Mouse (Mus musculus) cerebellum, adult 11 months (tissue): ENCODE measurements around the gene Dnhd1.
"Not testable (repeated sequence)": the region's sequence is repeated elsewhere in the genome, so short reads cannot be mapped to it uniquely, and the experiment has no call there.

ENCODE experiments used
- DNase-seq: peaks from one replicate; pipeline ENCODE4 v3.0.0; 2022

Dnhd1 gene

DNA sequence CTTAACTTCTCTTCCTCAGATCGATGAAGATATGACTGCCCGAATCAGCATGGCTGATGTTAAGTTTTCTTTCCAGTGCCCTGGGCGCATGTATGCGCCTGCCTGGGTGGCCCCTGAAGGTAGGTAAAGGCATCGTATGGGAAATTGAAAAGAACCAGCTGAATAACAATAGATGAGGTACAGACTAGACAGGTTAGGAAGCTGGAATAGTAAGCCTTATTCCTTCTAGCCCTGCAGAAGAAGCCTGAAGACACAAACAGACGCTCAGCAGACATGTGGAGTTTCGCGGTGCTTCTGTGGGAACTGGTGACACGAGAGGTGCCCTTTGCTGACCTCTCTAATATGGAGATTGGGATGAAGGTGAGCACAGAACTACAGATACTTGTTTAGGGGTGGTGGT, 91.4 kb downstream of the Dnhd1 start:
- no peak for DNase-seq

DNA sequence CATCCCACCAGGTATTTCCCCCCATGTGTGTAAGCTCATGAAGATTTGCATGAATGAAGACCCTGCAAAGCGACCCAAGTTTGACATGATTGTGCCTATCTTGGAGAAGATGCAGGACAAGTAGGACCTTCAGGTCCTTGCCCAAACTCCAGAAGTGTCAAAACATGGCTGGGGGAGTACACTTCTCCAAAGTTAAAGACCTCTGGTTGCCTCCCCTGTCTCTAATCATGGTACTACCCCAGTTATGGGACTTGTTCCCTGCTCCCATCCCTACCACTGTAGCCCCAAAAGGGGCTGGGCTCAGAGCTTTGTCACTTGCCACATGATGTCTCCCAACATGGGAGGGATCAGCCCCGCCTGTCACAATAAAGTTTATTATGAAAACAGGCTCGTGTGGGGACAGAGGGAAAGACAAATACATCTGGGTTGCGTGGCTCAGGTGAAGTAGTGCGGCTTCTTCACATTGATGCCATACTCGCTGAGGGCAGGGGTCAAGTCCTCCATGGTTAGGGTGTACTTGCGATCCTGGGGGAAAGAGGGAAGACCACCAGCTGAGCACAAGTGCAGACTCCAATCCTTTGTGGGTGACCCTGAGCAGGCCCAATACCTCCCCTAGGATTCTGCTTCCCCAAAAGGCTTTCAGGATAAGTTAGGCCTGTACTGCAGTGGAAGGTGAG, 92.0 kb downstream of the Dnhd1 start:
- DNase-seq, result not testable (repeated sequence)

DNA sequence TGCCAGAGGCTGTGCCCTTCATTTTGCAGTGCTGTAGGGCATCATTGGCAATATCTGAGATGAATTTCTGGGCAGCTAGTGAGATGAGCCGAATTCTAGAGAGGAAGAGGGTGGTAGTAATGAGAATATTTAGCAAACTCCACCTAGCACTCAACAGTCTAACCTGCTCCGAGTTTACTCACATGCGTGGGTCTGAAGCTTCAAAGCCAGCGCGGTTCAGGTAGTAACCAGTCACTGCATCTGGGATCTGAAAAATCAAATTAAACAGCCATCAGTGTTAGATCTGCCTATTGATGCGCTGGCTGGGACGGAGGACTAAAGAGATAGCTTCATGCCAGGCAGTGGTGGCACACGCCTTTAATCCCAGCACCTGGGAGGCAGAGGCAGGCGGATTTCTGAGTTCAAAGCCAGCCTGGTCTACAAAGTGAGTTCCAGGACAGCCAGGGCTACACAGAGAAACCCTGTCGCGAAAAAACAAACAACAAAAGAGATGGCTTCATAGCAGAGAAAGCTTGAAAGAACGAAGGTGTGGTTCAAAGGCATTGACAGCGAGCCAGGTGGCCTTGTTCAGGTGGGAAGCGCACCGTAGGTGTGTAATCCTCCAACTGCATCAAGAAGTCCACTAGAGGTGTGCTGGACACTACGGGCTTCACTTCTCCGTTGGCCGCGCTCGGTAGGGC, 92.8 kb downstream of the Dnhd1 start:
- DNase-seq, result not testable (repeated sequence)

DNA sequence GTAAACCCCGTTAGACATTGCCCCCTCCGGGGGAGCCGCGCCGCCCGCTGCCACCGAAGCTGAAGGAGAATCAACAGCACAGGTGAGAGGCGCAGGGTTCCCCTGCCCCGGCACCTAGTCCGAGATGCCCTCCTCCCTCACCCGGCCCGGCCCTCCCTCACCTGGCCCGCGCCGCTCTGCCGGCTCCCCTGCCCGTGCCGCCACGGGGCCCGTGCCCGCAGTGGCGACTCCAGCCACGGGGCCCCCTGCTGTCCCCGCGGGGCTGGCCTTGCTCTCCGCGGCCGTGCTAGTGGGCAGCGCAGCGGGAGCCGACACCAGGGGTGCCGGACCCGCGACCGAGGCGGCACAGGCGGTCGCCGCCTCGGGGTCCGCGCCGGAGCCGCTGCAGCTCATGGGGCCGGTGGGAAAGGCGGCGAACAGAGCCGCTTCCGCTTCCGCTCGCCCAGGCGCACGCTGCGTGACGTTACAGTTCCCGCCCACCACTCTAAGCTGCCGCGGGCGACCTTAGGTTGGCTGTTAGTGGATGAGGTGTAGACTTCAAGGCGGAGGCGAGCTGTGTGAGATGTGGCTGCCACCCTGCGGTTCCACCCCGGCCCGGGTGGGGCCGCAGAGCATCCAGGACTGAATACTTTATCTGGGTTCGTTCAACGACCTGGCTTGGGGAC, 93.4 kb downstream of the Dnhd1 start, which contains the start of gene Taf10:
TSS of gene Taf10 (minus strand) at position 436 of the 665 bp plus-strand sequence.
- DNase-seq, result peak; percentile 78

- no peak for DNase-seq
Measured at GRCm38 (mm10) chr7:105747776-105748175, 97.1 kb downstream of the Dnhd1 start.

- DNase-seq, result peak; percentile 91
Measured at GRCm38 (mm10) chr7:105751491-105752433, 101.1 kb downstream of the Dnhd1 start, which contains the start of gene Tpp1. Gene Tpp1 (minus strand): TSS chr7:105752235.

DNA sequence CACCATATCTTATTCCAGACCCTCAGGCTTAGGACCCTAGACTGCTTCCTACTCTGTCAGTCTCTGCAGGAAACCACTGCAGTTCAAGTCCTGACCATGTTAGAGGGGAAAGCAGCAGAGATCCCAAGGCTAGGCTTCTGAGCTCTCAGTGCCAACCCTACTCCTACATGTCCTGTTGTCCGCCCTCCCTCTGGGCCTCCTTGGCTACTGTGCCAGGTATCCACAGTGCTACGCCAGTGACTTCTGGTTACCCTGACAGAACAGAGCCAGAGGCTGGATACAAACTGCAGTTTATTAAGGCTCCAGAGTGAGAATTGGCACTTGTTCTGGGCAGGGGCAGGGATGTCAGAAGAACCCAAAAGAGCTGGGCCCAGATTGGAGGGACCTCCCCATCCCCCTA, 102.1 kb downstream of the Dnhd1 start:
- peak; percentile 46 for DNase-seq

DNA sequence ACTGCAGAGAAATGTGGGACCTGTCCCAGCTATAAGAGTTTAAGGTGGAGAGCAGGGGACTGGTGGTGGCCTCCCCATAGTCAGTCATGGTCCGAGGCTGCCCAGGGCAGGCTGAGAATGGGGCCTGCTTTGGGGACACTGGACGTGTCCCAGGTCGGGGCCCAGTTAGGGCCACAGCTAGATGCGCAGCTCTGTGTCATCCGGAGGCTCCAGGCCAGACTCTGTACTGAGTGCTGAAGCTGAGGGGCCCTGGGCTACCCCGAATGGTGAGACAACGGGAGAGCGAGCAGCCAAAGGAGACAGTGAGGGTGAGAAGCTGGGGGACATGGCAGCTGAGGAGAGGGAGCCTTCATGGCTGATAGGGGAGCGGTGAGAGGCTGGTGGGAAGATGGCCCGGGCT, 102.7 kb downstream of the Dnhd1 start:
- no peak for DNase-seq

GRCm38 (mm10) chr7:105761813-105762484, 111.3 kb downstream of the Dnhd1 start:
- DNase-seq, result no peak

DNA sequence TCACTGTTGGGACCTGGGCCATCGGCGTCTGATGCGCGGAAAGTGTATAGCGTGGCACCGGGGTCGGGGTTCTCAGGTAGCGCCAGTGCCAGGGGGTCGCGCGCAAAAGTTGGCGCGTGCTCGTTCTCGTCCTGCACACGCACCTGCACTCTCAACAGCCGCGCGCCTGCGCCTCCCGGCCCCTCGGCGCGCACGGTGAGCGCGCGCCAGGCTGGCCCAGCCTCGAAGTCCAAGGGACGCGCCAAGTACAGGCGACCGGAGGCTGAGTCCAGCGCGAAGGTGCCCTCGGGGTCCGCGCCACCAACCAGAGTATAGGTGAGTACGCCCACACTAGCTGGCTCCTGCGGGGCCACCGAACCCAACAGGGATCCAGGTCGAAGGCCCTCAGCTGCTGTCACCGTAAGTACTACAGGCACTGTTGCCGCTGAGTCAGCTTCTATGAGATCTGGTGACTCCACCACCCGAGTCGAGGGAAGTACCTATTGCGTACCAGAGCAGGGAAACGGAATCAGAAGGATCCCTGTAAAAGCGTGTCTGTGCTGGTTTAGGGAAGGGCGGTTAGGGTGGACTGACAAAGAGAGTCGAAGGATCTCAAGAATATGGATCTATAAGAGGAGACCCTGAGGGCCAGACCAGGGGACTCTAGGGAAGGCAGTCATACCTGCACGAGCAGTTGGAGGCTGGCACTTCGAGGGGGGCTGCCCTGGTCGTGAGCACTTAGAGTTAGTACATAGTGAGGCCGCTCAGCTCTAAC, 112.1 kb downstream of the Dnhd1 start:
- DNase-seq, result no peak

DNA sequence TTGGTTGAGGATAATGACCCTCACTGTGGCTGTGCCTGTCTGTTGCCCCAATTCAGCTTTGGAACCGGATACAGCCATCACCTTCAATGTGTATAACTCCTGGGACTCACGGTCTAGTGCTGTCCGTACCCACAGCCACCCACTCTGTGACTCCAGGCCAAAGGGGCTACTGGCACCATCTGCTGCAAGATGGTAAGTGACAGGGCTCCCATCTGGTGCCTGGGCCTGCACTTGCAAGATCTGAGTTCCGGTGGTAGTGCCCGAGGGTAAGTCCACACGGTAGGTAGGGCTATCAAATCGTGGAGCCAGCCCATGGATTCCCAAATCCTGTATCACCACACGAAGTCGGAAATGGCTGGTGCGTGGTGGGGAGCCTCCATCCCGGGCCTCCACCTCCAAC, 113.7 kb downstream of the Dnhd1 start:
- no peak for DNase-seq

DNA sequence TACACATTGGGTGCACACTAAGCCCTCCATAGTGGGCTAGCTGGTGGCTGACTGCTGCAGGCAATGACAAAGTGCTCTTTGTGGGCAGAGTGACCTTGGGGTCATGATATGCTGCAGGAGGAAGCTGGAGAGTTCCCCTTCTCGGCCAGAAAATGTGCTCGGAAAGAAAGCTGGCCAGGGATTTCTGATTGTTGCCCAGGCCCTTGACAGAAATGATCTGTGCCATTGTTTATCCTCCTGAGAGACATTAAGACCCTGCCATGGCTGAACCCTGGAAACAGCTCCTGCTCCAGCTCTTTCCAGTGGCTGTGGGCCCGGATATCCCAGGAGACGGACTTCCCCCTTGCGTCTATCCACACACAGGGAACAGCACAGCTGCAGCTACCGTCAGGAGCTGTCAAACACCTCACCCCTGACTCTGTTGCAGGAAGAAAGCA, 117.1 kb downstream of the Dnhd1 start:
- no peak for DNase-seq

- no peak for DNase-seq
Measured at GRCm38 (mm10) chr7:105769959-105770358, 119.3 kb downstream of the Dnhd1 start.
